Mouse (Mus musculus): ENCODE measurements at regions not wholly inside any gene's neighbourhood (a gene's known extent, or its start where the extent isn't known, plus 50 kb on each side); places are given as distances from the start of the nearest gene placed in this dataset.

GRCm38 (mm10) chr13:31166286-31166685, 192.3 kb downstream of the Gm5447 start:
- no peak for DNase-seq

- no peak for DNase-seq
Observed at GRCm38 (mm10) chr13:31168854-31169253, 194.8 kb downstream of the Gm5447 start.

GRCm38 (mm10) chr13:31171751-31172150, 197.7 kb downstream of the Gm5447 start:
- DNase-seq, result no peak

GRCm38 (mm10) chr13:31172580-31172979, 198.6 kb downstream of the Gm5447 start:
- no peak for DNase-seq

GRCm38 (mm10) chr13:31177999-31178783, 204.2 kb downstream of the Gm5447 start:
- DNase-seq, result no peak

- no peak for DNase-seq
Observed at GRCm38 (mm10) chr13:31178964-31179363, 205.0 kb downstream of the Gm5447 start.

GRCm38 (mm10) chr13:31179407-31180001, 205.5 kb downstream of the Gm5447 start:
- peak; percentile 33 for DNase-seq

- DNase-seq, result no peak
Observed at GRCm38 (mm10) chr13:31181530-31181929, 207.5 kb downstream of the Gm5447 start.

- DNase-seq, result no peak
Observed at GRCm38 (mm10) chr13:31184845-31185834, 211.1 kb downstream of the Gm5447 start.

GRCm38 (mm10) chr13:31186805-31187589, 213.0 kb downstream of the Gm5447 start:
- no peak for DNase-seq

- DNase-seq, result peak; percentile 13
Observed at GRCm38 (mm10) chr13:31189116-31189515, 215.1 kb downstream of the Gm5447 start.

- DNase-seq, result no peak
Observed at GRCm38 (mm10) chr13:31190036-31190435, 216.0 kb downstream of the Gm5447 start.

GRCm38 (mm10) chr13:31191344-31192139, 217.5 kb downstream of the Gm5447 start:
- no peak for DNase-seq

- no peak for DNase-seq
Observed at GRCm38 (mm10) chr13:31194971-31195370, 221.0 kb downstream of the Gm5447 start.

GRCm38 (mm10) chr13:31196546-31196945, 222.5 kb downstream of the Gm5447 start:
- no peak for DNase-seq

GRCm38 (mm10) chr13:31197593-31197992, 223.6 kb downstream of the Gm5447 start:
- no peak for DNase-seq

- no peak for DNase-seq
Observed at GRCm38 (mm10) chr13:31199384-31199783, 225.4 kb downstream of the Gm5447 start.

- DNase-seq, result no peak
Observed at GRCm38 (mm10) chr13:31204068-31204467, 230.1 kb downstream of the Gm5447 start.

GRCm38 (mm10) chr13:31206381-31206780, 232.4 kb downstream of the Gm5447 start:
- no peak for DNase-seq

GRCm38 (mm10) chr13:31207709-31208108, 233.7 kb downstream of the Gm5447 start:
- DNase-seq, result peak; percentile 69

- DNase-seq, result peak; percentile 5
Observed at GRCm38 (mm10) chr13:31223016-31223415, 249.0 kb downstream of the Gm5447 start.
